Mouse (Mus musculus) forebrain, embryonic 11.5 days (tissue): ENCODE results near the gene Ptpn9. TPM values are rescaled to one million over a fixed set of nuclear protein-coding genes. Genes with fewer than 3 reads are reported as not detected.
"Not testable (repeated sequence)": the region's sequence is repeated elsewhere in the genome, so short reads cannot be mapped to it uniquely, and the experiment has no call there.

Experiments
- ATAC-seq: fragments of 200-750 bp; cut with Nextera tagmentation; replicated peaks from 2 replicates; pipeline ENCODE4 v1.8.0; 2017; ENCODE audit warnings: moderate TSS enrichment; ENCODE audit not compliant: low FRiP score
- DNase-seq: peaks from one replicate; pipeline ENCODE4 v3.0.0-alpha.2; 2017; ENCODE audit warnings: low spot score
- H3K27ac ChIP-seq: fragments of 300-500 bp; sonication (generic); 2 replicates; pipeline ENCODE4 v1.5.1; 2014; ENCODE audit warnings: low read depth, low read length
- H3K27me3 ChIP-seq: fragments of 300-500 bp; sonication (generic); 2 replicates; pipeline ENCODE4 v1.6.1; 2014; ENCODE audit warnings: mild to moderate bottlenecking, low read length, mixed read lengths; ENCODE audit not compliant: control insufficient read depth, insufficient read depth
- H3K36me3 ChIP-seq: fragments of 300-500 bp; sonication (generic); 2 replicates; pipeline ENCODE4 v1.6.1; 2014; ENCODE audit warnings: mild to moderate bottlenecking, low read length, moderate library complexity, mixed read lengths; ENCODE audit not compliant: control insufficient read depth, insufficient read depth
- H3K4me1 ChIP-seq: fragments of 300-500 bp; sonication (generic); replicated peaks from 2 replicates; pipeline ENCODE4 v1.6.1; 2014; ENCODE audit warnings: low read length, mixed read lengths; ENCODE audit not compliant: control insufficient read depth, insufficient read depth
- H3K4me2 ChIP-seq: fragments of 300-500 bp; sonication (generic); 2 replicates; pipeline ENCODE4 v1.6.1; 2014; ENCODE audit warnings: low read depth, mild to moderate bottlenecking, low read length, moderate library complexity, mixed read lengths; ENCODE audit not compliant: severe bottlenecking
- H3K4me3 ChIP-seq: fragments of 300-500 bp; sonication (generic); 2 replicates; pipeline ENCODE4 v1.5.1; 2014; ENCODE audit warnings: low read depth, low read length
- H3K9ac ChIP-seq: fragments of 300-500 bp; sonication (generic); 2 replicates; pipeline ENCODE4 v1.6.1; 2014; ENCODE audit warnings: low read length
- H3K9me3 ChIP-seq: fragments of 300-500 bp; sonication (generic); 2 replicates; pipeline ENCODE4 v1.6.1; 2016; ENCODE audit warnings: low read length, mixed read lengths; ENCODE audit not compliant: control insufficient read depth
- WGBS: fragments of 180-500 bp; shearing (Covaris S2); extraction: QIAGEN DNeasy Blood & Tissue Kit; methylation state at CpG from one replicate; pipeline ENCODE4 v1.1.7; 2014; 5-methylcytosine and 5-hydroxymethylcytosine counted together
- polyA plus RNA-seq: library from polyadenylated mRNA; unstranded; fragments of >200 nt; fragmentation: Nextera tagmentation; extraction: Ambion mirVana; gene quantifications from 2 replicates; pipeline ENCODE4 v1.2.1, GENCODE M21; 2014

Gene Ptpn9
- 31.8 and 35.5 TPM in 2 replicates for polyA plus RNA-seq

- no peaks in the 10 kb centered on the region for H3K27me3 ChIP-seq
- ATAC-seq: peak; percentile 93
These were observed at the start of gene Ptpn9 for GRCm38 (mm10) chr9:56994286-56995197. Ptpn9 (plus strand) TSS chr9:56994923.

GRCm38 (mm10) chr9:56947481-56947880 lies 47.2 kb upstream of the Ptpn9 start:
- H3K27ac ChIP-seq, H3K4me2 ChIP-seq, H3K9ac ChIP-seq, DNase-seq, H3K4me1 ChIP-seq, H3K4me3 ChIP-seq, H3K27me3 ChIP-seq, ATAC-seq, H3K36me3 ChIP-seq, H3K9me3 ChIP-seq: not testable (repeated sequence)
- WGBS: 19% methylated on average over 3 of the region's 3 CpGs

More at GRCm38 (mm10) chr9:56994286-56995197, at the start of gene Ptpn9:
- Histone ChIP-seq H3K9ac (peak within 1 kb of the TSS; percentile 81), H3K36me3 (no peaks in the 10 kb centered on the region), H3K4me2 (peak within 1 kb of the TSS; percentile 70), H3K9me3 (no peaks in the 10 kb centered on the region), H3K4me1 (no peaks in the 10 kb centered on the region), H3K4me3 (peak within 1 kb of the TSS; percentile 75), H3K27ac (peak within 1 kb of the TSS; percentile 95)
- WGBS: 2% methylated on average over 61 of the region's 62 CpGs
- peak; percentile 96 for DNase-seq

GRCm38 (mm10) chr9:56948699-56949098 lies 46.0 kb upstream of the Ptpn9 start:
- not testable (repeated sequence) for H3K36me3 ChIP-seq, H3K4me1 ChIP-seq, H3K4me3 ChIP-seq, H3K27ac ChIP-seq, H3K9me3 ChIP-seq, H3K4me2 ChIP-seq, ATAC-seq, DNase-seq, H3K9ac ChIP-seq, H3K27me3 ChIP-seq
- WGBS: 85% methylated on average over 5 of the region's 5 CpGs

- peaks cover 7% of the 10 kb centered on the region; the same call in 1 of the 2 replicates for H3K4me1 ChIP-seq
- H3K9me3 ChIP-seq: no peaks in the 10 kb centered on the region
- H3K9ac ChIP-seq: peak overlapping the region; percentile 37
- no peaks in the 10 kb centered on the region for H3K36me3 ChIP-seq
- H3K27ac ChIP-seq: no peak overlapping the region
- H3K4me3 ChIP-seq: peak overlapping the region; percentile 9
- 38% methylated on average over 13 of the region's 13 CpGs for WGBS
- peak overlapping the region; percentile 33 for H3K4me2 ChIP-seq
- no peaks in the 10 kb centered on the region for H3K27me3 ChIP-seq
- DNase-seq (peak; percentile 53), ATAC-seq (no peak)
These were observed 45.0 kb upstream of the Ptpn9 start for GRCm38 (mm10) chr9:56949767-56950166.

- under 1% methylated on average over 50 of the region's 50 CpGs for WGBS
- Histone ChIP-seq H3K4me1 (peaks cover 7% of the 10 kb centered on the region; the same call in 1 of the 2 replicates), H3K9ac (peak within 1 kb of the TSS; percentile 77), H3K27ac (peak within 1 kb of the TSS; percentile 78), H3K4me3 (peak within 1 kb of the TSS; percentile 62), H3K36me3 (no peaks in the 10 kb centered on the region), H3K27me3 (no peaks in the 10 kb centered on the region), H3K9me3 (no peaks in the 10 kb centered on the region), H3K4me2 (peak within 1 kb of the TSS; percentile 79)
- ATAC-seq (peak; percentile 100), DNase-seq (peak; percentile 97)
These were observed 44.0 kb upstream of the Ptpn9 start, which contains the start of gene Snupn for GRCm38 (mm10) chr9:56950414-56951400. Snupn (plus strand) TSS chr9:56950878.

GRCm38 (mm10) chr9:56953562-56953961 lies 41.2 kb upstream of the Ptpn9 start:
- Histone ChIP-seq H3K9ac (no peak overlapping the region), H3K4me2 (no peak overlapping the region), H3K4me3 (no peak overlapping the region), H3K36me3 (no peaks in the 10 kb centered on the region), H3K27me3 (no peaks in the 10 kb centered on the region), H3K4me1 (peaks cover 7% of the 10 kb centered on the region; the same call in 1 of the 2 replicates), H3K27ac (no peak overlapping the region), H3K9me3 (no peaks in the 10 kb centered on the region)
- 93% methylated on average over 1 of the region's 1 CpGs for WGBS
- ATAC-seq (no peak), DNase-seq (no peak)

- DNase-seq (no peak), ATAC-seq (no peak)
- Histone ChIP-seq H3K4me1 (no peaks in the 10 kb centered on the region), H3K27me3 (no peaks in the 10 kb centered on the region), H3K4me2 (no peak overlapping the region), H3K36me3 (no peaks in the 10 kb centered on the region), H3K9ac (no peak overlapping the region), H3K27ac (no peak overlapping the region), H3K9me3 (no peaks in the 10 kb centered on the region), H3K4me3 (no peak overlapping the region)
- 88% methylated on average over 7 of the region's 7 CpGs for WGBS
These were observed 37.6 kb upstream of the Ptpn9 start for GRCm38 (mm10) chr9:56956966-56957675.

GRCm38 (mm10) chr9:56958689-56959088 lies 36.0 kb upstream of the Ptpn9 start:
- no peak overlapping the region for H3K4me2 ChIP-seq
- H3K27ac ChIP-seq: no peak overlapping the region
- no peaks in the 10 kb centered on the region for H3K9me3 ChIP-seq
- 98% methylated on average over 2 of the region's 2 CpGs for WGBS
- no peaks in the 10 kb centered on the region for H3K4me1 ChIP-seq
- no peak overlapping the region for H3K4me3 ChIP-seq
- DNase-seq (no peak), ATAC-seq (no peak)
- H3K27me3 ChIP-seq: no peaks in the 10 kb centered on the region
- no peak overlapping the region for H3K9ac ChIP-seq
- H3K36me3 ChIP-seq: no peaks in the 10 kb centered on the region
